Mouse (Mus musculus) kidney, embryonic 16.5 days (tissue): Measurements from ENCODE around the gene Rbbp4. TPM values are rescaled to one million over a fixed set of nuclear protein-coding genes. Genes with fewer than 3 reads are reported as not detected.

Experiments used
- ATAC-seq: fragments of 200-750 bp; cut with Nextera tagmentation; 2 replicates; pipeline ENCODE4 v1.8.0; 2017; ENCODE audit warnings: moderate TSS enrichment; ENCODE audit not compliant: low FRiP score, low TSS enrichment
- H3K27ac ChIP-seq: fragments of 300-500 bp; sonication (generic); 2 replicates; pipeline ENCODE4 v1.5.1; 2014; ENCODE audit warnings: low read length
- H3K27me3 ChIP-seq: fragments of 300-500 bp; sonication (generic); 2 replicates; pipeline ENCODE4 v1.6.1; 2014; ENCODE audit warnings: low read length, control low read depth, mixed read lengths; ENCODE audit not compliant: insufficient read depth
- H3K36me3 ChIP-seq: fragments of 300-500 bp; sonication (generic); 2 replicates; pipeline ENCODE4 v1.6.1; 2014; ENCODE audit warnings: low read length, control low read depth, mixed read lengths; ENCODE audit not compliant: insufficient read depth
- H3K4me1 ChIP-seq: fragments of 300-500 bp; sonication (generic); 2 replicates; pipeline ENCODE4 v1.6.1; 2014; ENCODE audit warnings: low read length, control low read depth, mixed read lengths; ENCODE audit not compliant: insufficient read depth
- H3K4me2 ChIP-seq: fragments of 300-500 bp; sonication (generic); replicated peaks from 2 replicates; pipeline ENCODE4 v1.6.1; 2014; ENCODE audit warnings: low read depth, low read length
- H3K4me3 ChIP-seq: fragments of 300-500 bp; sonication (generic); 2 replicates; pipeline ENCODE4 v1.5.1; 2014; ENCODE audit warnings: mild to moderate bottlenecking, low read length
- H3K9ac ChIP-seq: fragments of 300-500 bp; sonication (generic); replicated peaks from 2 replicates; pipeline ENCODE4 v1.6.1; 2014; ENCODE audit warnings: low read length
- H3K9me3 ChIP-seq: fragments of 300-500 bp; sonication (generic); 2 replicates; pipeline ENCODE4 v1.6.1; 2016; ENCODE audit warnings: low read length, control low read depth
- WGBS: fragments of 180-500 bp; shearing (Covaris S2); extraction: QIAGEN DNeasy Blood & Tissue Kit; methylation state at CpG from one replicate; pipeline ENCODE4 v1.1.7; 2014; 5-methylcytosine and 5-hydroxymethylcytosine counted together
- microRNA-seq: library from miRNA; unstranded; fragments of <30 nt; microRNA quantifications from one replicate; pipeline ENCODE4, GENCODE M21; 2016
- polyA plus RNA-seq: library from polyadenylated mRNA; unstranded; fragments of >200 nt; fragmentation: Nextera tagmentation; extraction: Ambion mirVana; gene quantifications from 2 replicates; pipeline ENCODE4 v1.2.1, GENCODE M21; 2015

Rbbp4 gene
- polyA plus RNA-seq, 1 experiment from 2014 or later: 383 TPM

DNA sequence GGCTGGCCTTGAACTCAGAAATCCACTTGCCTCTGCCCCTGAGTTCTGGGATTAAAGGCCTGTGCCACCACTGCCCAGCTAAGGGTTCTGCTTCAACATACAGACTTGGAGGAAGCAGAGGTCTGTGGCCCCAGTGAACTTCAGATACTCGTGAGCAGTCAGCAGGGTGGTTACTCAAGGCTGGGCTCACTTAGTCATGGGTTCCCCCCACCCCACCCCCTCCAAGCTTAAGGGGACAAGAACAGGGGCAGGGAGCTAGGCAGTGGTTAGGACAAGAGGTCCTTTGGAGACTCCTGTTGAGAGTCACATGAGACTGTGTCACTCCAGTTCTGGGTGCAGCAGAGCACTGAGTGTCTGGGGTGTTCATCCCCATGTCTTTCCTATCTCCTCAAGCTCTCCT is 66.5 kb downstream of the Rbbp4 start:
- Histone ChIP-seq H3K4me2 (no peak overlapping the region), H3K27ac (no peak overlapping the region), H3K9me3 (no peaks in the 10 kb centered on the region), H3K36me3 (no peaks in the 10 kb centered on the region), H3K9ac (no peak overlapping the region), H3K27me3 (no peaks in the 10 kb centered on the region), H3K4me3 (no peak overlapping the region), H3K4me1 (peaks cover 8% of the 10 kb centered on the region)
- WGBS: 42% methylated on average over 1 of the region's 1 CpGs
- no peak for ATAC-seq

DNA sequence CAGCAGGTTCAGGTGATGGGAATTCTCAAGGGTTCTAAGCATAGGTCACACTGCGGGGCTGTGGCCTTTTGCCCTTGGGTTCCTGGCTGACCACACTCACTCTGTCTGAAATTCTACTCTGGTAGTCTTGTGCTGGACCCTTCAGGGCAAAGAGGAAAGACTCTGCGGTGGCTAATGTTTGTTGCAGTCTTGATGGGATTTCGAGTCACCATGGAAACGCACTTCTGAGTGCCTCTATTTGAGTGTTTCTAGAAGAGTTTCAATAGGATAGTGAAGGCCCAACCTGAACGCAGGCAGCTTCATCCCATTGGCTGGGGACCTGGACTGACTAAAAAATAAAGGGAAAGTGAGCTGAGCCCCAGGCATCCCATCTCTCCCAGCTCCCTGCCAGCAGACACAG is 68.3 kb downstream of the Rbbp4 start:
- H3K36me3 ChIP-seq: no peaks in the 10 kb centered on the region
- peaks cover 15% of the 10 kb centered on the region for H3K4me1 ChIP-seq
- no peak overlapping the region for H3K9ac ChIP-seq
- H3K9me3 ChIP-seq: no peaks in the 10 kb centered on the region
- H3K27me3 ChIP-seq: no peaks in the 10 kb centered on the region
- no peak overlapping the region for H3K4me2 ChIP-seq
- H3K27ac ChIP-seq: no peak overlapping the region
- no peak overlapping the region for H3K4me3 ChIP-seq
- no peak for ATAC-seq
- 83% methylated on average over 5 of the region's 5 CpGs for WGBS

DNA sequence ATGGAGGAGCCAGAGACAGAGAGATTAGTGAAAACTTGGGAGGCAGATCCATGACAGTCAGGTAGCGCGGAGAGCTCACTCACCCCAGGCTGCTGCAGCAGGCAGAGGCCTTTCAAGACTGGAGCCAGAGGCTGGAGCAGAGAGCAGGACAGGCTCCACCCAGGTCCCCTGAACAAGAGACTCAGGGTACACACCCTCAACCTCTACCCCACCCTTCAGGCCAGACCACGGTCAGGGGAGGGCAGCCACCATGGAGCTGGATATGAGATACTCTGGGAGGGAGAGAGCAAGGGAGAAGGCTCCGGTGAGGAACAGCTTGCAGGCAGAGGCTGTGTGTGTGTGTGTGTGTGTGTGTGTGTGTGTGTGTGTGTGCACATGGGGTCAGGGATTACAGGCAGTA is 69.0 kb downstream of the Rbbp4 start:
- Histone ChIP-seq H3K9ac (no peak overlapping the region), H3K27me3 (no peaks in the 10 kb centered on the region), H3K36me3 (no peaks in the 10 kb centered on the region), H3K4me3 (no peak overlapping the region), H3K27ac (no peak overlapping the region), H3K9me3 (no peaks in the 10 kb centered on the region), H3K4me2 (no peak overlapping the region), H3K4me1 (peaks cover 13% of the 10 kb centered on the region)
- ATAC-seq: no peak
- WGBS: 72% methylated on average over 4 of the region's 4 CpGs

DNA sequence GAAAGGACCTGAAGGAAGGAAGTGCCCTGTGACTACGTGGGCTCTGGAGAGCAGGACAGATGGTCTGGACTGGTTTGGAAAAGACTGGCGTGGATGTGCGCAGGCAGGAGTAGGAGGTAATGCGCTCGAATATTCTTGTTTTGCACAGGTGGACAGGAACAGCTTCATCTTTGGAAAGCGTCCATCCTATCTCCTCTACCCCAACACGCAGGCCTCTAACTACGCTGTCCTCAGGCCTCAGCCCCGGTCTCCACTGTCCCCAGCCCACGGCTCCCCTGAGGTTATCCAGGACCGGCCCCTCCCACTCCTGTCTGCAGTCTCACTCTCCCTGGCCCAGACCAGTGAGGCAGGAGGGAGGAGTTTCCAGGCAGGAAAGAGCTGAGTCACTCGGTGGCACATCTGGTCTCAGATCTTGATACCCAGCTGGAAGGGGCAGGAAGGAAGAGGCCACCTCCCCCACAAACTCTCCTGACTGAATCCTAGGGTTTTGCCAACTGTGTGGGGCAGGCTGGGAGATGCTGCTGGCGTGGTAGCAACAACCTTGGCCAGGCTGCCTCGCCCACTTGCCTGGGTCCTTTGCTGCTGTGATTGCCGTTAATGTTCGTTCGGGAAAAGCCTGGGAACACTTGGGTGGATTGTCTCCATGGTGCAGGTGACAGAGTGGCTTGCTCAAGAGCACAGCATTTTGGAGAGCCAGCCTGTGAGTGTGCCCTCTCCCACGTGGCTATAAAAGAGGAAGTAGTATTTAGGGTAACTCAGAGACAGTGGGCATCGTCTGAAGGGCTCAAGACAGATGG is 71.7 kb downstream of the Rbbp4 start:
- Histone ChIP-seq H3K27me3 (no peaks in the 10 kb centered on the region), H3K4me2 (peak overlapping the region; percentile 14; the same call in 1 of the 2 replicates), H3K4me1 (peaks cover 24% of the 10 kb centered on the region), H3K36me3 (no peaks in the 10 kb centered on the region), H3K4me3 (no peak overlapping the region), H3K27ac (0 out of 2 replicates have a peak overlapping the region, but pooled peaks have one; percentile 31), H3K9me3 (no peaks in the 10 kb centered on the region), H3K9ac (no peak overlapping the region)
- ATAC-seq: peak; percentile 88
- WGBS: 18% methylated on average over 19 of the region's 19 CpGs

DNA sequence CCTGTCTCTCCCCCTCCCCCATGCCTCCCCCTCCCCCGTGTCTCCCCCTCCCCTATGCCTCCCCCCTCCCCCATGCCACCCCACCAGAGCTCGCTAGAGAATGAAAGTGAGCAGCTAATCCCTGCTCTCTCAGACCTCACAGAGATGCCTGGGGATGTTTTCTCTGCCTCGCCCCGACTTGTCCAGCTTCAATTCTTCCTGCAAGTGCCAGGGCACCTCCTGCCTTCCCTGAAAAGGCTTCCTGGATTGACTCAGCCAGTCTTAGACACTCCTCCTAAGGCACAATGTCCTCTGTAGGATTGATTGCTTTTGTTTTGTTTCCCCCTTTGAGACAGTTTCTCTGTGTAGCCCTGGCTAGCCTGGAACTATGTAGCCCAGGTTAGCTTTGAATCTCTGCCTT is 74.0 kb downstream of the Rbbp4 start, which contains the start of gene C77080:
Gene C77080, minus strand, starts transcription at position 209 of the 400 bp plus-strand sequence.
- H3K4me1 ChIP-seq: peaks cover 33% of the 10 kb centered on the region
- no peak within 1 kb of the TSS for H3K9ac ChIP-seq
- H3K9me3 ChIP-seq: no peaks in the 10 kb centered on the region
- no peaks in the 10 kb centered on the region for H3K27me3 ChIP-seq
- no peak within 1 kb of the TSS for H3K4me2 ChIP-seq
- no peaks in the 10 kb centered on the region for H3K36me3 ChIP-seq
- WGBS: 24% methylated on average over 2 of the region's 4 CpGs
- ATAC-seq: no peak
- H3K27ac ChIP-seq: no peak within 1 kb of the TSS
- no peak within 1 kb of the TSS for H3K4me3 ChIP-seq

DNA sequence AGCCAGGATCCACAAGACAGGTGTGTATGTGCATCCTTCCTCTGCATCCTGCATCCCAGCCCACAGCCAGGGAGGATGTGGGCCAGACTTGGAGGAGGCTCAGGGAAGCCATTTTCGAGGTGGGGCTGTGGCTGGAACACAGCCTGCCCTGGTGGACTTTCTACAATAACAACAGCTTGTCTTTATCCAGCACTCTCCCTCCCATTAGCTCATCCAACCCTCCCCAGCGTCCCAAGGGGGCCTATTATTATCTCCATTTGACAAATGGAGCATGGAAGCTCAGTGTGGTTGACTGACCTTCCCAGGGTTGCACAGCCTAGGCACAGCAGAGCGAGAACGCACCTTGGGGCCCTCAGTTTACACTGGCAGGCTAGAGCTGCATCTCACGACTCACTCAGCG is 74.5 kb downstream of the Rbbp4 start:
- H3K4me1 ChIP-seq: peaks cover 36% of the 10 kb centered on the region
- no peak for ATAC-seq
- no peaks in the 10 kb centered on the region for H3K27me3 ChIP-seq
- H3K4me2 ChIP-seq: no peak overlapping the region
- 13% methylated on average over 6 of the region's 6 CpGs for WGBS
- no peak overlapping the region for H3K4me3 ChIP-seq
- H3K27ac ChIP-seq: no peak overlapping the region
- H3K36me3 ChIP-seq: no peaks in the 10 kb centered on the region
- no peak overlapping the region for H3K9ac ChIP-seq
- no peaks in the 10 kb centered on the region for H3K9me3 ChIP-seq

DNA sequence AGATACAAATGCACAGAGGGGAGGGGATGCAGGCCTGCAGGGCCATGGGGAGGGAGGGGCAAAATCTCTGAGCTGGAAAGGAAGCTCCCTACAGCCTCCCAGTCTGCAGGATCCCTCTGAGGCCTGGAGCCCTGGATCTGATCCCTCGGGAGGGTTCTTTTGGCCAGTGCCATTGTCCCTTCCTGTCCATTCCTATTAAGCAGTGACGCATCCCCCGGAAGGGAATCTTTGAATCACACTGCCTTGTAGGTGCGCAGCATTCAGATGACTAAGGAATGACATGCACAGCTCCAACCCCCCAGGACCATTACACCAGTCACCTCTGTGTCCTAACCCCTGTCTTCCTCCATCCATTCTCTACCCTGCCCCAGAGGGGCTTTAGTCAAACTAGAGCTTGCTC is 76.1 kb downstream of the Rbbp4 start:
- Histone ChIP-seq H3K27ac (no peak overlapping the region), H3K27me3 (no peaks in the 10 kb centered on the region), H3K4me3 (no peak overlapping the region), H3K9me3 (no peaks in the 10 kb centered on the region), H3K4me1 (peaks cover 36% of the 10 kb centered on the region), H3K4me2 (no peak overlapping the region), H3K36me3 (no peaks in the 10 kb centered on the region), H3K9ac (no peak overlapping the region)
- 58% methylated on average over 4 of the region's 4 CpGs for WGBS
- no peak for ATAC-seq

Small RNA genes within 50 kb of the gene (microRNA-seq; reads per million reads assigned to microRNA genes)
- not detected for gene Gm22994

Other genes with a start within 250 kb of the Rbbp4 start
- 11.5 and 14.5 TPM in 2 replicates for gene Tmem54, start 229.8 kb downstream of the Rbbp4 start, polyA plus RNA-seq
- gene Hpca, start 213.3 kb downstream of the Rbbp4 start, polyA plus RNA-seq: 1.6 and 2.2 TPM in 2 replicates
- gene Fndc5, start 198.4 kb downstream of the Rbbp4 start, polyA plus RNA-seq: 3.0 and 3.4 TPM in 2 replicates
- 23.2 and 25.6 TPM in 2 replicates for gene S100pbp, start 145.6 kb downstream of the Rbbp4 start, polyA plus RNA-seq
- gene Yars, start 145.6 kb downstream of the Rbbp4 start, polyA plus RNA-seq: 85.0 and 89.6 TPM in 2 replicates
- 9.3 and 10.4 TPM in 2 replicates for gene C77080, start 74.0 kb downstream of the Rbbp4 start, polyA plus RNA-seq
- 1.2 and 1.3 TPM in 2 replicates for gene Sync, start 47.8 kb downstream of the Rbbp4 start, polyA plus RNA-seq
- gene Zbtb8os, start 325 bp upstream of the Rbbp4 start, polyA plus RNA-seq: 44.4 and 45.1 TPM in 2 replicates
- 17.2 and 18.4 TPM in 2 replicates for gene Zbtb8a, start 42.7 kb upstream of the Rbbp4 start, polyA plus RNA-seq
- 5.7 and 5.8 TPM in 2 replicates for gene Zbtb8b, start 105.5 kb upstream of the Rbbp4 start, polyA plus RNA-seq
- gene Bsdc1, start 126.2 kb upstream of the Rbbp4 start, polyA plus RNA-seq: 31.8 and 33.6 TPM in 2 replicates
- gene Tssk3, start 155.7 kb upstream of the Rbbp4 start, polyA plus RNA-seq: not detected in 2 replicates
- 0.35 TPM in 1 of 2 replicates, not detected in the other for gene Fam229a, start 155.8 kb upstream of the Rbbp4 start, polyA plus RNA-seq
- gene Marcksl1, start 178.2 kb upstream of the Rbbp4 start, polyA plus RNA-seq: 761 and 859 TPM in 2 replicates
- 285 and 304 TPM in 2 replicates for gene Hdac1, start 207.3 kb upstream of the Rbbp4 start, polyA plus RNA-seq
- 10.8 and 13.0 TPM in 2 replicates for gene Lck, start 238.3 kb upstream of the Rbbp4 start, polyA plus RNA-seq
- gene Fam167b, start 243.2 kb upstream of the Rbbp4 start, polyA plus RNA-seq: 35.9 and 37.8 TPM in 2 replicates